Mouse (Mus musculus) megakaryocyte-erythroid progenitor cell, adult 5 weeks (primary cell): ENCODE results near the gene Tmem262. TPM values are rescaled to one million over a fixed set of nuclear protein-coding genes. Genes with fewer than 3 reads are reported as not detected.

Source experiments
- polyA plus RNA-seq: library from polyadenylated mRNA; stranded (reverse); fragments of >175 nt; gene quantifications from 2 replicates; pipeline ENCODE4 v1.2.3, GENCODE M21; 2012

Gene Tmem262
- not detected in 2 replicates for polyA plus RNA-seq

DNA sequence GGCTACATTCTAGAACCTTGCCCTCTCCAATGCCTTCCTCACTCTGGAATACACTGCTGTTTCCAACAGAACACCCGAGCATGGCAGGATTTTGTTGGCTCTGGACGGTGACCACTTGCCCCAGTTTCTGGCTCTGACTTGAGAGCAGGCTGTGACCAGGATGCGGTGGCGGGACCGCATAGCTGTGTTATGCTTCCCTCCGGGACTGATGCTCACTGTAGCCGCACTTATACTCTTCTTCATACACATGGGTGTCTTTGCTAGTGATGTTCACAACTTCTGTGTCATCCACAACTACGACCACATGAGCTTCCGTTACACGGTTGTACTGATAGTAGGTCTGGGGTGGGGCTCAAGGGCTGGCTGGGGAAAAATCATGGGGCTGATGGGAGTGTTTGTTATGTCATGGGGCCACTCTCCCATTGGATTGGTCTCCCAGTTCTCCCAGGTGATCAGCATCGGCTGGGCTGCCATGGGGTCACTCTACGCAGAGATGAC lies at the start of gene Tmem262:
TSS of gene Tmem262 (plus strand) at position 51 of the 498 bp plus-strand sequence.

DNA sequence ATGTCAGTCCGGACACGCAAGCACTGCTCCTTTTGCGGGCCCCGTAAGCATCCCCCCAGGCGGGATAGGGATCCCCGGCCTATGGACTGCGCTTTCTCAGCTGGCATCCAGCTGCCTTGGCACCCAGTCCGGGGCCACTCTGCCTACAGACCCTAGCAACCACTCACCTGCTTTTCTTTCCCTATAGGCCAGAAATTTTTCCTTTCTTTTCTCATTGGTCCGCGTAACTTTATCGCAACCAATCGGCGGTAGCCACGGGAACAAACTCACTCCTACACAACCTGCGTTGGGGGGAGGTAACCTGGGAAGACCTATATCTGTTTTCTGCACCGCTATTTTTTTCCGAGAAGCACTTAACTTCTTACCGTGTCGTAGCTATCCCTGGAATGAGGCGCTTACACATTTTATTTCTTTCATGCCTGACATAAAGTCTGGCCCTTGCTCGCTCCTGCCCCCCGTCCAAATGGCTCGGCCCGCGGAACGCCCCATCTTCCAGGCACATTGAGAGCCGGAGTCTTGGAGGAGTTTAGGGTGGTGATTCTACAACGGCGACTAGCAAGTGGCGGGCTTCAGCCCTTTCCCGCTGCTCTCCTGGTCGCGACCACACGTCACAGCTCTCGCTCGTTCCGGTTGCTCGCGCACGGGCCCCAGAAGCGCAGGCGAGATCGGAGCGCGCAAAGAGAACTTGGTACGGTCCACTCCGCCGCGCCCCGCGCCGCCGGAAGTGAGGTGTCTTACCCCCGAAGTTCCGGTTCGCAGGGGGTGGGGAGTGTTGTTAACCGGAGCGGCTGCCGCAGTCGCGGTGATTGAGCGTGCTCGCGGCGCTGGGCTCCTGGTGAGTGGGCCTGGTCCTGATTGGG lies 33.3 kb upstream of the Tmem262 start, which contains the start of gene Syvn1:
TSS of gene Syvn1 (plus strand) at position 283 of the 860 bp plus-strand sequence.

DNA sequence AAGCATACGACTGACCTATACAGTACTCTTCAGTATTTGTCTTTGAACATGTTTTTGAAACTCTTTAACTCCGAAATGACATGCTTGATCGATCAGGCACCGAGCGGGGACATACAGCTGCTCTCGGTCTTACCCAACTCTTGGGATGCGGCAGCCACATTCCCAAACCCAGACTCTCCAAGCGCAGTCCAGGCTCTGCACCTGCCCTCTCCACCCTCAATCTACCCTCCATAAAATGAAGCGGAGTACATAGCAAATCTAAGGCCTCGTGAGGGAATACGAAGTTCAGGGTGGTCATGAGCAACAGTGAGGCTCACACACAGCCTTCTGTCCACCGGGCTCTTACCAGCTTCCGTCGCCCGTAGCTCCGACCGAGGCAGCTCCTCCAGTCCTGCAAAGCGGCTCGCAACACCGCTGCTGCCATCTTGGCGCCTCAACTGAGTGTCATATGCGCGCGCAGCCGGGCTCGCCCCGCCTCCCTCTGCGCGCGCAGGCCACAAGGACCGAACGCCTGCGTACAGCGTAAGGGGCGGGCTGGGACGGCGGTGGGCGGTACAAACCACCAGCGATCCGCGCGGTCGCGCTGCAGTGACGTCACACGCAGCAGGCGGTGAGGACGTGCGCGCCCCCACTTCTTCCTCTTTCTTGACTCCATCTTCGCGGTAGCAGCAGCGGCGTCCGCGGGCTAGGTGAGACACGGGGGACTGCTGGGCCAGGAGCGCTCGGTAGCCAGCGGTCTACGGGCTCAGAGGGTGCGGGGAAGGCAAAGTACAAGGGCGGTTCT lies 22.3 kb upstream of the Tmem262 start, which contains the start of the genes Mrpl49 and Fau:
TSS of gene Mrpl49 (minus strand) at position 473 of the 784 bp plus-strand sequence.
TSS of gene Fau (plus strand) at position 532 of the 784 bp plus-strand sequence.

DNA sequence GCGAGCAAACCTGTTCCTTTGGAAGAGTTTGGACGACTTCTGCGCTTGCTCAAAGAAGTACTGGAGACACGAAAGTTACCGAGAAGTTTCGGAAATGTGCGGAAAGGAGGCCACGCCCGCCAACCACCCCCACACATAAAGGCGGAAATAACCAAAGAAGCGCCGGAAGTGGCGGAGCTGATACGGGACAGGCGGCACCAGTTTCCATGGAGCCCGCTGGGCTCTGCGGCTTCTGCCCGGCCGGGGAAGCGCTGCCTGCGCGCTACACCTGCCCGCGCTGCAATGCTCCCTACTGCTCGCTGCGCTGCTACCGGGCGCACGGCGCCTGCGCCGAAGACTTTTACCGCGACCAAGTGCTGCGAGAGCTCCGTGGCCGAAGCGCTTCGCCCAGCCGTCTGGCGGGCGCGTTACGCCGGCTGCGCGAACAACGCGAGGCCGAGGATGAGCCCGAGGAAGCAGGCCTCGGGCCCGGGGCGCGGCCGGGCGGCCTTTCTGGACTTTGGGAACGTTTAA lies 18.8 kb upstream of the Tmem262 start, which contains the start of gene Znhit2:
TSS of gene Znhit2 (plus strand) at position 172 of the 513 bp plus-strand sequence.

DNA sequence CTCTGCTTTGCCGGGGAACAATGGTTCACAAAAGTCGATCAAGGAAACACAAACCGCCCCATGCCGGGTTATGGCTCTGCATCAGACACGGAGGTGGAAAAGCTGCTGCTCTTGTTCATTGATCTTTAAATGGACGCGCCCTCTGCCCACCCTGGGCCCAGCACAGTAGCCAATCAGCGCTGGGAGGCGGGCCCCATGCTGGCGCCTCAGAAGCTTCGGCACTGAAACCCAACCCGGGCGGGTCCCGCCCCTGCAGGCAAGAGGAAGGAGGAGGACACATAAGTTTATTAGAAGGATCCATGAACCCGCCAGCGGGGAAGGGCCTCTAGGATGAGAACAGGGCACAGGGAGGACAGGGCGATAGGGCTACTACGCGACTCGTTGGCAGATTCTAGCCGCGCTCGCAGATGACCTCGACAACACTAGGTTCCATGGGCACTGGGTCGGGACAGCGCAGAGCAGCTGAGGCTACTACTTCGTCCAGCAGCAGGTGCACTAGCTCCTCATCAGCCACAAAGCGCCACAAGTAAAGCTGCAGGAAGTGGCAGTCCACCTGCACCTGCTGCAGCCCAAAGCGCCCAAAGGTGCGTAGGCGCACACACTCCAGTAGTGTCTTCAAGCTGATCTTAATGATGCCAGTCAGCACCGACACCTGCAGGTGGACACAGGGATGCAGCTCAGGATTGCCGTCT lies 12.0 kb upstream of the Tmem262 start, which contains the start of gene Tm7sf2:
TSS of gene Tm7sf2 (minus strand) at position 650 of the 692 bp plus-strand sequence.

DNA sequence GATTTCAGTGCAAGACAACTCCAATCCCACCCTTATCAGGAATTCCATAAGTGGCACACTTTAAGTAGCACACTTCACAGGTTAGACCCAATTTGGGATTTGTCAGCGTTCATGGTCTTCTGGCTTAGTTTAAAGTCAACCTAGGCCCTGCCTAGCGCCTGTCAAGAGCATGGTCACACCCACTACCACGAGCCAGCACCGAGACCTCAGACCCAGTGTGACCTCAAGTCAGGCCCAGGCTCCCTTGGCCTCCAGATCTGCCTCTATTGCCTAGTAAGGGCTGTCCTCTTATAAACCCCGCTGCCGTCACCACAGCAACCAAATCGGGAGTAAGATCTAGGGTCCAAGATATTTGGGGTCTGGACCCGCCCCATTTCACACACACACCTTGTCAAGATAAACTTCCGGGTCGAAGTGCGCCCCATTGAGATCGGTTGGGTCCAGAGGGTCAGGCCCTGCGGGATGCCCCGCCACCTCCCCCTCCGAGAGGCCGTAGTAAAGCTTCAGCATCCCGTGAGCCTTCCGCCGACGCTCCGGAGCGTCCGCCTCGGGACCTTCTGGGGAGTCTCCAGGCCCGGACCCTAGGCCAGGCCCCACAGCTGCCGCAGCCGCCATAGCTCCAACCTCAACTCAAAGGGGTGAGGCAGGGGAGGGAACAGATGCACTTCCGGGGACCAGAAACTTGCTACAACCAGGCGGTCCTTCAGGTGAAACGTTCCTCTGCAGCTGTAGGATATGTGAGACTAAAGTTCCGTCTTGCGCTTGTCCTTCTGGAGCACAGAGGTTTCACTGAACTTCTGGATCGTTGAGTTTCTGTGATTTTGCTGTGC lies 3.1 kb upstream of the Tmem262 start, which contains the start of gene Vps51:
TSS of gene Vps51 (minus strand) at position 668 of the 830 bp plus-strand sequence.

DNA sequence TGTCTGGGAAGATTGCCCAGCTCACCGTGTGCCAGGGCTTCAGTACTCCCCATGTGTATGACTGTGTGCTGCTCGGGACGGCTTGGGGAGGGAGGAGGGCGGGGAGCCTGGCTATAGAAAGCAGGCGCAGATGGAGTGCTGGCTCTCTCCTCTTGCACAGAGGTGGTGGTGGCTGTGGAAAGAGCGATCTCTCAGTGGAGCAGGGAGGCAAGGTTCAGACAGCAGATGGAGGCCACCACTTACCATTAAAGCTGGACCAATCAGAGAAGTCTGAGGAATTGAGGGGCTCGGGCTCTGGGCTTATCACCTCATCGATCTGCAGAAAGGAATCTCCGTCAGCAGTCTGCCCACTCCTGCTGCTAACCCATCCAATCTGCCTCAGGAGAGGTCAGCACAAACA lies 2.3 kb downstream of the Tmem262 start, which contains the start of gene Gm28374:
TSS of gene Gm28374 (minus strand) at position 101 of the 400 bp plus-strand sequence.

DNA sequence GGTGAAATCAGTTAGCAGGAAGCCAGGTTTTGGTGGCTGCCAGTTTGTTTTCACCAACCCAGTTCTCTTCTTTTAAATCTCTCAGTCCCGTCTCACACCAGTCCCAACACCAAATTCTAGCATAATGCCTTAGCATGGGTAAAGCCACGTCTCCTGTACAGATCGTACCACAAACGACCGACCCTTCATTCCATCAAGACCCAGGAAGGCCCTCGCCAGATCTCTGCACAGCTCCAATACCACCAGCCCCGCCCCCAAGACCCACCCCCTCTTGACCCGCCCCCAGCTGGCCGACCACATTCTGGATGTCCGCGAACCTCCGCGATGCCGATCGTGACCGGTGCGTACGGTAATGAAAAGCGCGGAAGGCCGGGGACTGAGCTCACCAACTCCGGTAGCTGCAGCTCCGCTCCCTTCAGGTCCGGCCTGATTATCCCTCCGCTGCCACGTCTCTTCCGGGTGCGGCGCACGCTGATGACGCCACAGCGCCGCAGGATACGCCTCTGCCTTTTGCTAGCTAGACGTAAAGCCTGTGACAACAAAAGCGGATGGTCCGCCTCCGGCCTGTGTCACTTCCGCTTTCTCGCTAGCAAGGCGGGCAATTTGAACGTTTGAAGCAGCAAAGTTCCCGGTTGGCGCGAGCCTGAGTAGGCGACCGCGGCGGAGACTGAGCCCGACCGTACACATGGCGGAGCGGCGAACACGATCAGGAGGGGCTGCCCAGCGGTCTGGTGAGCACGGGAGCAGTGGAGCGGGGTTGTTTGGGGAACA lies 4.8 kb downstream of the Tmem262 start, which contains the start of the genes Zfpl1 and Cdca5:
TSS of gene Zfpl1 (minus strand) at position 479 of the 771 bp plus-strand sequence.
TSS of gene Cdca5 (plus strand) at position 506 of the 771 bp plus-strand sequence.

DNA sequence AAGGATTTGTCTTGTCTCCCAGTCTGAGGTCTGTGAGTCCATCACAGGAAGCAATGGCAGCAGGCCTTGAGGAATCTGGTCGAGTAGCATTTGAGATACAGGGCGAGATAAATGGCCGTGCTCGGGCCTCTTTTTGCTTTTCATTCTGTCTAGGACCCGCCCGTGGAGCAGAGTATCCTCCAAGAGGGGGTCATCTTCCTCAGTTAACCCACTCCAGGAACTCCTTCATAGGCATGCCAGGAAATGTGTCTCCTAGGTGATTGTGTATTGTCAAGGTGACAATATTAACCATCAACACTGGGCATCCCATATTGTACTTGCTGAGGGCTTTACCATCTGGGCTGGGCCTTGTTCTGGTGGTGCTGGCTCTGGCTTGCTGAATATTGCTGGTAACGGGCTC lies 14.3 kb downstream of the Tmem262 start, which contains the start of gene AC131692.1:
TSS of gene AC131692.1 (plus strand) at position 301 of the 400 bp plus-strand sequence.

DNA sequence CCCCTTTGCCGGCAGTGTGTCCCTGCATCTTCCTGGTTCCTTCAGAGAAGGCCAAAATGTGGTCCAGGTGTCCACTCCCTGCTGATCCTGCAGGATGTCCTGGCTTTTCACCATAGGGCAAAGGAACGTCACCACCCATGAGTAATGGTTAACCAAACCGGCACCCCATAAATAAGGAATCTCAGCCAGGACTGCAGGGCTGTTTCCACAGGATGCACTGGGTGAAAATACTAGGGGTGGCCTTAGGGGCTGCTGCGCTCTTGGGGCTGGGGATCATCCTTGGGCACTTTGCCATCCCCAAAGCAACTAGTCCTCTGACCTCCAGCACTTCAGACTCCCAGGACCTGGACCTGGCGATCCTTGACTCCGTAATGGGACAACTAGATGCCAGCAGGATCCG lies 25.8 kb downstream of the Tmem262 start, which contains the start of gene Naaladl1:
TSS of gene Naaladl1 (plus strand) at position 197 of the 400 bp plus-strand sequence.

DNA sequence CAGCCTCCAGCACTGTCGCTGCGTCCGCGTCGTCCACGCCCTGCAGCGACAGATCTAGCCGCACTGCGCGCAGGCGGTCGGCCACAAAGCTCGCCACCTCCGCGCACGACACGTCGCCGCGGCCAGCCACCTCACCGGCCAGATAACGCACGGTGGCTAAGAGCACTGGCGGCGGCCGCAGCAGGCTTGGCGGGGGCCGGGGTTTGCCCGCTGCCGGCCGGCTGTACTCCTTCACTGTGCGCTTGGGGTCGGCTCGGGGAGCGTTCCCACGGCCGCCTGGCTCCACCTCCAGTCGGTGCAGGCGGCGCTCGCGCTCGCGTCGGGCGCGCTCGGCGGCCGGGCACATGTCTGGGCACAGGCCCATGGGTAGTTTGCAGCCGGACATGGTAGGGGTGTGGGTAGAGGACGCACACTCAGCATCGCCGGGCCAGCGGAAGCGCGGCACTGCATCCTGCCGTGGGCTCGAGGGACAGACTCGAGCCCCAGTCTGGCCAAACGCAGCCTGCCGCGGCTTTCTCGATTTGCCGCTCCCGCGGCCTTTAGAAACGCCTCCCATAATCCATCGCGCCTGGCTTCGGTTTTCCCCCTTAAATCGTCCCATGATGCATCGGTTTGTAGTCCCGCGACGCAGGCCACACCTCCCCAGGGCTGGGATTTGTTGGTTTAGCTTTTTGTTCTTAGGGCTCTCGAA lies 38.3 kb downstream of the Tmem262 start, which contains the start of gene Sac3d1:
TSS of gene Sac3d1 (minus strand) at position 665 of the 691 bp plus-strand sequence.

DNA sequence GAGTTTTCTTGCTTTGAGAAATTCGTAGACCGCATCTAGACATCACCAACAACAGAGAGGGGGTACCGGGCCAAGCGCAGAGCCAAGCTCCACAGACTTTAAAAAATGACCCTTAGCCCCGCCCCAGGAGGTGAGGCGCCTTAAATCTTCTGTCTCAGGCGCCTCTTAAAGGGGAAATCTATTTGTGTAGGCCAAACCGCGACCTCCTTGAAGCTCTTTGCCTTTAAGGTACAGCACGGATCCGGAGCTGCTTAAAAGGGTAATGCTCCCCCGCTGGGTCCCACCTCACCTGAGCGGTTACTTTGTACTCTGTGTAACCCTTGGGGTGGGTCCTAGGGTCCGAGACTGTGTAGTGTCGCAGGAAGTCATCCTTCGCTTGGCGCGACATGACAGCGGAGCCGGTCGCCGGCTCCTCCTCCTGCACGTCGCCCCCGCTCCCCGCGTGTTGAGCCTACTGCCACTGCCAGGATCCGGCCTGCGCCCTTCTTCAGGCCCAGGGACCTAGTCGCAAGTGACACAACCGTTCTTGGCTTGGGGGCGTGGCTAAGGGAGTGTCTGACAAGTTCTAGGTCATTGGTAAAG lies 48.0 kb downstream of the Tmem262 start, which contains the start of gene Snx15:
TSS of gene Snx15 (minus strand) at position 545 of the 582 bp plus-strand sequence.

Other genes starting within 250 kb of the Tmem262 start
- gene Frmd8, start 204.8 kb upstream of the Tmem262 start, polyA plus RNA-seq = 27.8 and 28.3 TPM in 2 replicates
- gene Slc25a45, start 202.2 kb upstream of the Tmem262 start, polyA plus RNA-seq = 8.4 and 9.5 TPM in 2 replicates
- 0.84 and 1.3 TPM in 2 replicates for gene Tigd3, start 185.9 kb upstream of the Tmem262 start, polyA plus RNA-seq
- gene Dpf2, start 167.0 kb upstream of the Tmem262 start, polyA plus RNA-seq = 48.2 and 61.9 TPM in 2 replicates
- 0.10 and 0.20 TPM in 2 replicates for gene Cdc42ep2, start 155.2 kb upstream of the Tmem262 start, polyA plus RNA-seq
- gene Pola2, start 115.8 kb upstream of the Tmem262 start, polyA plus RNA-seq = 41.2 and 48.3 TPM in 2 replicates
- not detected in 2 replicates for gene Slc22a20, start 93.9 kb upstream of the Tmem262 start, polyA plus RNA-seq
- gene Capn1, start 64.1 kb upstream of the Tmem262 start, polyA plus RNA-seq = 105 and 106 TPM in 2 replicates
- gene Syvn1, start 33.5 kb upstream of the Tmem262 start, polyA plus RNA-seq = 167 and 179 TPM in 2 replicates
- gene Mrpl49, start 22.2 kb upstream of the Tmem262 start, polyA plus RNA-seq = 22.3 and 22.4 TPM in 2 replicates
- gene Fau, start 22.2 kb upstream of the Tmem262 start, polyA plus RNA-seq = 4,552 and 5,111 TPM in 2 replicates
- 62.2 and 69.2 TPM in 2 replicates for gene Znhit2, start 18.8 kb upstream of the Tmem262 start, polyA plus RNA-seq
- 10.4 and 10.7 TPM in 2 replicates for gene Tm7sf2, start 11.7 kb upstream of the Tmem262 start, polyA plus RNA-seq
- 42.3 and 58.6 TPM in 2 replicates for gene Vps51, start 2.8 kb upstream of the Tmem262 start, polyA plus RNA-seq
- 0.47 and 1.4 TPM in 2 replicates for gene Gm28374, start 2.2 kb downstream of the Tmem262 start, polyA plus RNA-seq
- 69.2 and 77.1 TPM in 2 replicates for gene Zfpl1, start 4.9 kb downstream of the Tmem262 start, polyA plus RNA-seq
- gene Cdca5, start 5.0 kb downstream of the Tmem262 start, polyA plus RNA-seq = 10.9 and 13.6 TPM in 2 replicates
- 2.3 and 3.3 TPM in 2 replicates for gene AC131692.1, start 14.4 kb downstream of the Tmem262 start, polyA plus RNA-seq
- 0.07 and 0.37 TPM in 2 replicates for gene Naaladl1, start 25.7 kb downstream of the Tmem262 start, polyA plus RNA-seq
- gene Sac3d1, start 38.6 kb downstream of the Tmem262 start, polyA plus RNA-seq = 57.7 and 61.3 TPM in 2 replicates
- gene Snx15, start 48.3 kb downstream of the Tmem262 start, polyA plus RNA-seq = 117 and 133 TPM in 2 replicates
- gene Batf2, start 61.0 kb downstream of the Tmem262 start, polyA plus RNA-seq = 0.92 and 1.5 TPM in 2 replicates
- 54.7 and 67.6 TPM in 2 replicates for gene Arl2, start 61.5 kb downstream of the Tmem262 start, polyA plus RNA-seq
- gene Majin, start 104.4 kb downstream of the Tmem262 start, polyA plus RNA-seq = not detected in 2 replicates
- gene Gpha2, start 146.3 kb downstream of the Tmem262 start, polyA plus RNA-seq = not detected in 2 replicates
- gene Ppp2r5b, start 155.8 kb downstream of the Tmem262 start, polyA plus RNA-seq = 17.7 and 17.9 TPM in 2 replicates
- gene Atg2a, start 161.6 kb downstream of the Tmem262 start, polyA plus RNA-seq = 78.6 and 105 TPM in 2 replicates
- gene Ehd1, start 196.7 kb downstream of the Tmem262 start, polyA plus RNA-seq = 158 and 171 TPM in 2 replicates
- gene Cdc42bpg, start 226.4 kb downstream of the Tmem262 start, polyA plus RNA-seq = 17.3 and 21.8 TPM in 2 replicates